Mouse (Mus musculus): ENCODE data around the gene Nasp.

Gene Nasp

DNA sequence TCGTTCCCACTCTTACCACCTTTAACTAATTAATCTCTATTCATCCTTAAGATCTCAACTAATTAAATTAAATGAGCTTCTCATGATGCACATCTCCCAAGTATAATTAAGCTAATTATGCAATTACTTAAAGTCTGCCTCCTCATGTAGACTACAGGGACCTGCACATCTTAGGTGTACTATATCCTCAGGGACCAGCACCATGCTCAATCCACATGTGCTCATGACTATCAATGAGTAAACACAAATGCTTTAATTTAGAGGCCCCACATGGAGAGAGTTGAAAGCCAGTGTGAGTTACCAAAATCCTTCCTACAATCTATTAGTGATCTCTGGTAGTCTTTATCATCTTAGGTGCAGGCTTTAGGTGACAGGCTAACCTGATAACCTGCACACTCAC lies 7.5 kb upstream of the Nasp start:
- no peak for DNase-seq (ENCODE audit: low spot score in 2 of 2)

DNA sequence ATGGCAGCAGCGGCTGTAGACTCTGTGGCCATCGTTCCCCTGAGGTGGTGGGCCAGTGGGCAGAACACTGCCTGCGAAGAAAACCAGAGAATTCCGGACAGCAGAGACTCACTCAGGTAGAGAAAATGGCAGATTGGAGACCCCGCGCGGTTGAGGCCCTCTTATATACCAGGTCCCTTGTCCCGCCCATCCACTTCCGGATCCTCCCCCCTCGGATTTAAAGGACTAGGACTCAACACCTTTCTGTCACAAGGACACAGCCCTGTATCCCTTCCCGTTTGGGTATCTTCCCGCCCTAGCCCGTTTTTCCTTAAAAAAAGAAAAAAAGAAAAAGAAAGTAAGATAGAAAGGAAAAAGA lies 403 bp downstream of the Nasp start:
- DNase-seq (ENCODE audit: low spot score in 2 of 2), result peak; percentile 93 to 94

DNA sequence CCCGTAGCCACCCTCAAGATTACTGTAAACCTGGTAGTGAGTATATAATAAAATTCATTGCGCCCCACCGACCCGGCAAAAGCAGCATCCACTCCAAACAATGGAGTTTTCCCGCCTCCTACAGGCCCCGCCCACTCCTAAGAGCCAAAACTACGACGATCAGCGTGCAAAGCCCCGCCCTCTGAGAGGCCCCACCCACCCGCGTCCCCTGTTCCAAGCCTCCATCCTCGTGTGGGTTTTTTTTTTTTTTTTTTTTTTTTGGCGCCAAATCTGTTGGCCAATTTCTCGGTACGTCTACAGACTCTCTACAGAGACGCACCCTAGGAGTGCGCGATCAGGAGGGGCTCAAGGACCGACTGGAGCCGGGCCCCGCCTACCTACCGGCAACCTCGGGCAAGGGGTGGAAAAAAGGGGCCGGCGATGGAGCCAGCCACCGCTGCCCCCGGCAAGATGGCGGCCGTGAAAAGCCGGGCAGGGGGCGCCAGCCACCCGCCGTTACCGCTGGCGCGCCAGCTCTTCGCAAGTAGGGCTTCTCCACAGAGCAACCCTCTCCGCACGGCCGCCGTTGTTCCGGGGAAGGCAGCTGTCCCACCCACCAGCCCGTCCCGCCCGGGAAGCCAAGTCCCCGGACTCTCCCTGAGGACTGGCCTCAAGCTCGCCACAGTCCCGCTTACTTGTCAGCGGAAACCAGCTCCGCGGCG lies 933 bp downstream of the Nasp start:
- DNase-seq (ENCODE audit: low spot score in 2 of 2), result peak; percentile 81 to 82

DNA sequence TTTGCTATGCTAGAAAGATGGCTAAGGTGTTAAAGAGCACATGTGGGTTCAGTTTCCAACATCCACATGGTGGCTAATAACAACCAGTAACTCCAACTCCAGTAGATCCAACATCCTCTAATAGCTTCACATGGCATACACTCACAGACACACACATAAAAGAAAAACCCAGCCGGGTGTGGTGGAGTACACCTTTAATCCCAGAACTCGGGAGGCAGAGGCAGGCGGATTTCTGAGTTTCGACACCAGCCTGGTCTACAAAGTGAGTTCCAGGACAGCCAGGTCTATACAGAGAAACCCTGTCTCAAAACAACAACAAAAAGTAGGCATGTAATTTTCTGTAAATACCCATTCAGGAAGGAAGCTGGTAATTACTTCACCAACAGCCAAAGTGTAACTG lies 2.9 kb downstream of the Nasp start:
- DNase-seq (ENCODE audit: low spot score in 2 of 2), result no peak

DNA sequence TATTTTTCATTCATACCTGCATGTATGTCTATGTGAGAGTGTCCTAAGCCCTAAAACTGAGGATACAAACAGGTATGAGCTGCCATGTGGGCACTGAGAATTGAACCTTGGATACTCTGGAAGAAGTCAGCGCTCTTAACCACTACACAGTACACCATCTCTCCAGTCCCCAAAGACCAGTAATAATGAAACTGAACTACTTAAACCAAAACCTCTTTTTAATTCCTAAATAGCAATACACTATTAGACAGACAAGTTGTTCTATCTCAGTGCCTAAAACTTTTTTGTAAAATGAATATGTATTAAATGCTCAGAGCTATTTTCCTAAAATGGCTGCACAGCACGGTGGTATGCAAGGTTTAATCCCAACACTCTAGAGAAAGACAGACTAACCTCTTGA lies 12.5 kb downstream of the Nasp start:
- no peak for DNase-seq (ENCODE audit: low spot score in 2 of 2)

DNA sequence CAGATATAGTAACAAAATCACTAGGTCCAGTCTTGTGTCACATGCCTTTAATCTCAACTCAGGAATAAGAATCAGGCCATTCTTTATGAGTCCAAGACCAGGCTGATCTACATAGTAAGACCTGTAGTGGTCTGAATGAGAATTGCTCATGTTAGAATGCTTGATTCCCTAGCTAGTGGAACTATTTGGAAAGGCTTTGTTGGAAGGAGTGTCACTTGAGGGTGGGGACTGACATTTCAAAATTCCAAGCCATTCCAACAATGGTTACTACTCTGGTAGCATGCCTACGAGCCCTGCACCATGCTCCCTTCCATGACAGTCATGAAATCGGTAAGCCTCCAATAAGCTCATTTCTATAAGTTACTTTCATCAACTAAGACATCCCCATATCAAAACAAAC lies 15.1 kb downstream of the Nasp start:
- DNase-seq (ENCODE audit: low spot score in 2 of 2), result no peak

DNA sequence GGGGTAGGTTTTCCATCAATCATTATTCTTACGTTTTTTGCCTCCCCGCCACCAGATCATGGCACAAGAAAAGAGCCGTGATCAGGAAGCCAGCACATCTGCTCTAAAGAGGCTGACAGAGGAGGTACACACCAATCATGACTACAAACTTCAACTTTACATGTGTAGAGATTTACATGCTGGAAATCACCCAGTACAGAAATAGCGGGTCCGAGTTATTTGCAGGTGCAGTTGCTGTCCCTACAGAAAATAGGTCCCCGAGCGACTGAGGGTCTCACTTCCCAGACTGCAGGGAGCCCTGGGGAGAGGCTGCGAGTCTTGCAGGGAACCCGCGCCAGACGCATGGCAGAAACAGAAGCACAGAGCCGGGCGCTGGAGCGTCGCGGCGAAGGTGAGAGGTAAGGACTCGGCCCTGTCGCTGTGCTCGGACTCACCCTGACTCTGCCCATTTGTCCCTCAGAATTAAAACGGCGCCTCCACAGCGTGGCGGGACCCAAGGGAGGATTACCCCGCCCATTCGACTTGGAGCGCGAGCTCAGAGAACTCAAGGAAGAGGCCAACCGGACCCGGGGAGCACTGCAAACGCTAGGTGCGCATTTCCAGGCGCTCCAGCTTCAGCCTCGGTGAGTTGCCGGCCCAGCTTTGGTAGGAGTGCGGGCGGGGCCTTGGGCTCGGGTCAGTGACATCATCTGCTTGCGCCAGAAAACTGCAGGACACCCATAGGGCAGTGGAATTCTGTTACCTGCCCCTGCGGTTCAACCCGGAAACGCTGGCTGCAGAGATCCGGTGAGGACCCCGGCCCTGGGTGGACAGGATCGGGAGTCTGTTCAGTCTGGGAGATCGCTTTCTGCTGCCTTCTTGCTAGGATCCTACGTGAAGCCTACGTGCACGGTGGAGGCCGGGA lies 30.5 kb downstream of the Nasp start:
- DNase-seq (ENCODE audit: low spot score in 2 of 2), result peak; percentile 92 to 94

DNA sequence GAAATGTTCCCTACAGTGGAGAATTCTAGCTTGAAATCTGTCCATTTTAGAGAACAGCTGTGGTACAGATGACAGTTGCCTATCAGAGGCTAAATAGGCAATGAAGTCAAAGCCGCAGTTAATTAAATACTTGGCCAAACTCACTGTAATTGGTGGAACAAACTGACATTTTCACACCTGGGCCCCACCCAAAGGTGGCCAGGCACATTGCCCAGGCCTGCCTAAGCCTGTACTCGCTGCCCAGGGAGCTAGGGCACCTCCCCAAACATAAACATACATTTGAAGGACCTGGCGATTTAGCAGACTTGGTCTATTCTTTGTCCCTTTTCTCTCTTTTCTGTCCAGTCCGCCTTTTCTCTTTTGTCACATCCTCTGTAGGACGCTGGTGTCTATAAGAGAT lies 31.4 kb downstream of the Nasp start, which contains the start of gene Ccdc17:
TSS of gene Ccdc17 (plus strand) at position 276 of the 400 bp plus-strand sequence.
- DNase-seq (ENCODE audit: low spot score in 2 of 2), result no peak

DNA sequence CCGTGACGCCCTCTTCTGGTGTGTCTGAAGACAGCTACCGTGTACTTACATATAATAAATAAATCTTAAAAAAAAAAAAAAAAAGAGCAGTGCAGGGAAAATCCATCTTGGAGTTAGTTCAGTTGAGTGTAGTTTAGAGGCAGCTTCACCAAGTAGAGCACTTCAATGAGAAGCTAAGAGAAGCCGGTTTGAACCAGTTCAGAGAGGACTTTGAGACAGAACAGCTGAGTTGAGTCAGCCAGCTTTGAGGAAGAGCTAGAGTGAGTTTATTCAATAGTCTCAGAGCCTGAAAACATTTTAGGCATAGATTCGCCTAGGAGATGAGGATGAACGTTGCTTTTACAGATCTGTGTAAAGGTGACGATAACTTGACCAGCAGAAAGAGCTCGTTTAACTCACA lies 31.9 kb downstream of the Nasp start:
- no peak for DNase-seq (ENCODE audit: low spot score in 2 of 2)

DNA sequence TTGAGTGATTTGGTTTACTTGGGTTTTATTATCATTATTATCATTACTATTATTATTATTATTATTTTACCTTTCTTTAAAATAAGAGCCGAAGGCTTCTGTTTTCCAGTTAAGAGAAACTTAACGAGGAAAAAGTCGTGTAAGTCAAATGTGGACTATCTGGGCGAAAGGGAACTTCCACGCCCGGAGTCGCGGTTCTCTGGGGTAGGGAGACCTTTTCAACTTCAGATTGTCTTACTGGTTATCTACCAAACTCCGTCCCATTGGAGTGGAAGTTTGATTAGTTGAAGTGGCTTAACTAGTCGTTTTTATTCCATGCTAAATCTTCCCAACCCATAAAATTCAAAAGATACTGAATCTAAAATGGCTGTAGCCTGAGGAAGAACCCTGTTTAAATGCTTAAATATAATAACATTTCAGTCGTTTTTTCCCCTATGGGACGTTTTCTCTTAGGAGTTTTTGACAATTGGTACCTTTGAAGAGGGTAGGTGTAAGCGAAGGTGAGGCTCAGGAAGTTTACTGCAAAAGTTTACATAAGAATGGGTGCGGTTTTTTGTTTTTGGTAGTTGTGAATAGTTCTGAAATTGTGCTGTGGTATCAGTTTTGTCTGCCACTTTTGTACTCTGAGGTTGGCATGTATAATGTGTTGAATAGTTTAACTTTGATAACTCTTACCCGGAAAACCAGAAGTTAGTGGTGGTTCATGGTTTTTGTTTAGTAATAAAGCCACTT lies 69.4 kb downstream of the Nasp start:
- DNase-seq (ENCODE audit: low spot score in 2 of 2), result no peak

DNA sequence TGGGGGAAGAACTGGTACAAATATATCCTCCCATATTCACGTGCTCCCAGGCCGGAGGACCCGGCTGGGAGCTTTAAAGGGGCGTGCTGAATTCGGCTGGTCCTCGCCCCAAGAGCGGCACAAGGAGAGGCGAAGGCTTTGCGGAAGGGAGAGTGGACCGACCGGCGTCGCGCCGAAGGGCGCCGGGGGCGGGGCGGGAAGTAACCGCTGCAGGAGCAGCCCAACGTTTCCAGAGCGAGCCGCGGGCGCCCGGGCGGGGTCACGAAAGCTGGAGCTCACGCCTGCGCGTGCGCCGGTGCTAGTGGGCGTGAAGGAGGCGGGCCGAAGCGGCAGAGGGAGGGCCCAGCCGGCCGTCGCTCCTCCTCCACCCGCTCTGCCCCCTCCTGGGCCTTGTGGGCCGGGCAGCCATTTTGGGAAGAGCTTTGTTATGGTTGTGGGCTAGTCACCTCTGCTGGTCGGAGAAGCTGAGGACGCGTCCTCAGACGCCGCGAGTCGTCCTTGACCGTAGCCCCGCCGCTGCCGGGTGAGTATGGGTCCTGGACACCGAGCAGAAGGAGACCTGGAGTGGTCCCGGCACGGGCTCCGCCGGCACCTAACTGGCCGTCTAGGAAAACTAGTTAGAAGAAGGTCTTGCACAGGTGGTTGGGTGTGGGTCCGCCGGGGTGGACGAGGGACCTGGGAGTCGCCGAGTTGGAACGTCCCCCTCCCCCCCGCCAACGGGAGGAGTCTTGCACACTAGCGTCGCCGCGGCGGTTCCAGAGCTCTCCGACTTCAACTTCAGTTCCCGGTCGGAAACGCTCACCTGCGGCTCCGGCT lies 70.2 kb downstream of the Nasp start, which contains the start of gene Gpbp1l1:
TSS of gene Gpbp1l1 (plus strand) at position 353 of the 816 bp plus-strand sequence.
- peak; percentile 98 for DNase-seq (ENCODE audit: low spot score in 2 of 2)

DNA sequence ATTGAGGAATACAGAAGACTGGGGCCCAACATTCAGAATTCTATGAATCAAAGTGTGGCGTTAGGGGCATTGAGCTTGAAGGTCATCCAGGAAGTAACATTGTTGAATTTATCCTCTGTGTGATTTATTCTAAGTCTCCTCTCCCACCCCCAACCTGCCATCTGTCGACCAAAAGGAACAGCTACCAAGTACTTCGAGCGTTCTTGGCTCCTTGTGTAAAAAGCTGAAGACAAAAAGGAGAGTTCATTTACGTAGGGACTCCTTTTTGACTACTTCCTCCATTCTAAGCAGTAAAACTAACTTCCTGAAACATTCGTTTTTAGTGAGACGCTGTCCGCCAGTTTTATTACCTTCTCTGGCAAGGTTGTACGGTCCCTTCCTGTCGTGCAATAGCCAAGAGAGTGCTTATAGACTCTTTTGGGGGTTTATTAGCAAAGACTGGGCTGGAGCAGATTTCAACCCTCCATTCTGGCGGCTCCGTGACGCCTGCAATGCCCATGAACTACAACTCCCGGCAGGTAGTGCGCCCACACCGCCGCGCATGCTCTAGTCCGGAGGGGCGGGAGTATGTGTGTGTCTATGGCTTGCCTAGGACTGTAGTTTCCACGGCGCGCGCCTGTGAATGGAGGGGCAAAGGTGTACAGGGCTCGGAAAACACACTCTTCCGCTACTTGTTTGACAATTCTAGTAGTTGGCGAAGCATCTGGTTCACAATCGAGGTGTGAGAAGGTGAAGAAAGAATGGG lies 71.0 kb downstream of the Nasp start:
- peak; percentile 96 to 97 for DNase-seq (ENCODE audit: low spot score in 2 of 2)

DNA sequence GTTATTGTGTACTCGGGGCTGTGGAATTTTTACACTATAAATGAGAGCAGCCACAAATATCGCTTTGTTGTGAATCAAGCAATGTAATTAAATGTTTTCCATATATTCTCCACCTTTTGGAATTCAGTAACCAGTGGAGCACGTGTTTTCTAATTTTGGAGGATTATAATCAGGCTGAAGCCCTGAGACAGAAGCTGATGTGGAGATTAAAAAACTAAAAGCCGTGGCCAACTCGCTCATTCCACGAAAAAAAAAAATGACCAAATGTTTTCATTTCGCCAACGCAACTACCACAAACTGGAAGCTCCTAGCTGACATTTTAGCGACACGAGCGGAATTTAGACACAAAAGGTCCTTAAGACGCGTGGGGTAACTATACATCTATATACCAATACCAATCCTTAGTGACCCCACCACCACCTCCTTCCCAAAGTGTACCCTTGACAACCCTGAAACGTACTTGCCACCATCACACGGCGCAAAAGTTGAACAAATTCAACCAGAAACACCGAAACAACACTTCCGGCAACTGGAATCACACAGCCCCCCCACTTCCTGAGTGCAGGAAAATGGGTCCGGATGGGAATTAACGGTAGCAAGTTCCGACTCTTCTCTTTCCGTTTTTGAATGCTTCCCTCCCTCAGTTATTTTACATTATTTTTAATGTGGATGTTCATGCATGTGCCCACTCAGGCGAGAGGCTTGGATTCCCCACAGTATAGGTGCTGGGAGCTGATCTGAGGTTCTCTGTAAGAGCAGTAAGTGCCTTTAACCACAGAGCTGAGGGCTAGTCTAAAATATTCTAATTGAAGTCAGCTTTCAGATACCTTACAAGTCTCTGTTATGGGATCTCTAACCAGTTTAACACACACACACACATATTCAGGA lies 72.1 kb downstream of the Nasp start, which contains the start of gene Tmem69:
TSS of gene Tmem69 (minus strand) at position 524 of the 888 bp plus-strand sequence.
- peak; percentile 88 for DNase-seq (ENCODE audit: low spot score in 2 of 2)

DNA sequence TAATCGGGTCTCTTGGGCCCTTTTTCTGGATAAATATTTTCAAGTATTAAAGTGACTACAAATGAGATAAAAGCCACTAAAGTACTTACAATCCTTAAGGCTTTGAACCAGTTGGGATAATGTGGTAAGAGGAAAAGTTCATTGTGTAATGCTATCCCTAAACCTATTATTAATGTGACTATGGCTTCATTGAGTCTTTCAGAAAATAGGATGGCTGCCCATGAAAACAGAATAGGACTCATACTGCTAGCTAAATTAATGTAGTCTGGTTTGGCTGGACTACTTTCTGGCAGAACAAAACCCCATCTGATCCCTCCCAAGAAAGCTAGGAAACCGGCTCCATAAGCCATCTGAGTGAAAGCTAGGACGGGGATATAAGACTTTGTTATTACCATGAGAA lies 74.7 kb downstream of the Nasp start:
- DNase-seq (ENCODE audit: low spot score in 2 of 2), result no peak
